Mouse (Mus musculus) bone marrow macrophage, adult 2 months (primary cell): ENCODE data around the gene Mylk2.

Experiments
- CTCF ChIP-seq: IDR thresholded peaks from 2 replicates; pipeline ENCODE4 v1.5.1; 2012; ENCODE audit warnings: low read depth, mild to moderate bottlenecking, low read length, moderate library complexity
- POLR2A ChIP-seq: IDR thresholded peaks from 2 replicates; pipeline ENCODE4 v1.6.1; 2012; ENCODE audit warnings: mild to moderate bottlenecking, low read depth, low read length, borderline replicate concordance

DNA sequence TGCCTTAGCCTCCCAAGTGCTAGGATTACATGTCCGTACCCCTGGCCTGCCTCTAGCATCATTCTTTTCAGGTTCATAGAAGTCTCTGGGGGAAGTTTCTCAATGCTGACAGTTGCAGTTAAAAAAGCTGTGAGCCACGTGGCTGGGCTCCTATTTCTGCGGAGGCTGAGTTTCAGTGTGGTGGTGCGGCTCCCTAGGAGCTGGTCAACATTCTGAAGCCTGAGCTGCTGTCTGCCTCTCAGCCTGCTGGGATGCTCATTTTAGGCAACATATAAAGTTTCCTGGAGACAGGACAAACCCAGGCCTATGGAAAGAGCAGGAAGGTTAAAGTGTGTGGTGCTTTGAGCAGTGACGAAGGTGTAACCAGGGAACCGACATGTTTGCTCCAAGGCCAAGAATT, 12.1 kb upstream of the Mylk2 start:
- TF ChIP-seq CTCF (no peak), POLR2A (no peak)
